Mouse (Mus musculus): ENCODE measurements around the gene Whamm. TPM values are rescaled to one million over a fixed set of nuclear protein-coding genes. Genes with fewer than 3 reads are reported as not detected.

Gene Whamm
- polyA plus RNA-seq, 1 experiment from 2014 or later: 4.4 TPM

GRCm38 (mm10) chr7:81604991-81605390 is 33.9 kb downstream of the Whamm start:
- no peak for ATAC-seq (ENCODE audit: insufficient number of reproducible peaks, insufficient read depth, low FRiP score, low TSS enrichment, low read depth)
- no peak overlapping the region for H3K4me2 ChIP-seq
- no peaks in the 10 kb centered on the region for H3K9me3 ChIP-seq
- H3K4me1 ChIP-seq: no peaks in the 10 kb centered on the region
- H3K27me3 ChIP-seq: no peaks in the 10 kb centered on the region
- WGBS: 81% methylated on average over 5 of the region's 5 CpGs
- no peaks in the 10 kb centered on the region for H3K36me3 ChIP-seq
- no peak overlapping the region for H3K4me3 ChIP-seq
- no peak overlapping the region for H3K27ac ChIP-seq
- no peak overlapping the region for H3K9ac ChIP-seq

DNA sequence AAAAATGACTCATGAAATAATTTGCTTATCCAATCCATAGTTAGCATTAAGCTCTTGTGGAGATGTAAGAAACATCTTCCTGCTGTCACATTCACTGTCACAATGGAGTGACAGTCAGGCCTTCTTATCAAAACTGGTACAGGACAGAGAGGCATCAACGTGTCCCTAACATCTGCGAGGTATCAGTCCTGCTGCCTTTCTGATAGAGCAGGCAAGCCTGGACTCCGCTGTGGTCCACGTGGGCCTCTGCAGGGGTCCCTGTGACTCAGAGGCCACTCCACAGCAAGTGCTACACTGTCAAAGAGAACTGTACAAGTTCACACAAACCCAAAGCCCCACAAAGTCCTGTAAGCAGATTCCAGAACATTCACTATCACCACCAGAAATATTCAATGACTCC is 34.4 kb downstream of the Whamm start:
- Histone ChIP-seq H3K4me2 (no peak overlapping the region), H3K4me3 (no peak overlapping the region), H3K9ac (no peak overlapping the region), H3K36me3 (no peaks in the 10 kb centered on the region), H3K9me3 (no peaks in the 10 kb centered on the region), H3K27me3 (no peaks in the 10 kb centered on the region), H3K27ac (no peak overlapping the region), H3K4me1 (no peaks in the 10 kb centered on the region)
- no peak for ATAC-seq (ENCODE audit: insufficient number of reproducible peaks, insufficient read depth, low FRiP score, low TSS enrichment, low read depth)
- 75% methylated on average over 4 of the region's 4 CpGs for WGBS

DNA sequence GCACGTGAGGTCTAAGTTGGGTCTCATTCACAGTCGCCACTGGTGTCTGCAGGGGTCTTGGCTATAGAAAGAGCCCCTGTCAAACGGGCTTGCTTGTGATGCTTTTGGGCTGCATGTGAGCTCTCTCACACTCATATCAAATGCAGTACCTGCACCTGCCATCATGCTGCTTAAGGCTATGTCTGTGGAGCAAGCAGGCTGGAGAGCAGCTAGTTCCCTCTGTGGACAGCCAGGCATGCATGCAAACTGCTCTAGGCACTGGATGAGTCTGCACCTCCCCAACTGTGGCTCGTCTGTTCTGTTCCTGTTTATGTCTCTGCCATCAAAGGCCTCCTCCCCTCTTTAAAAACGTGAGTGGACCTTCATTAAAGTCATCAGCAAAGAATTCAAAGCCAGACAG is 35.4 kb downstream of the Whamm start:
- H3K9ac ChIP-seq: no peak overlapping the region
- no peak overlapping the region for H3K4me2 ChIP-seq
- 56% methylated on average over 5 of the region's 5 CpGs for WGBS
- no peaks in the 10 kb centered on the region for H3K27me3 ChIP-seq
- ATAC-seq (ENCODE audit: insufficient number of reproducible peaks, insufficient read depth, low FRiP score, low TSS enrichment, low read depth): no peak
- no peaks in the 10 kb centered on the region for H3K4me1 ChIP-seq
- no peaks in the 10 kb centered on the region for H3K36me3 ChIP-seq
- H3K9me3 ChIP-seq: no peaks in the 10 kb centered on the region
- H3K4me3 ChIP-seq: no peak overlapping the region
- H3K27ac ChIP-seq: no peak overlapping the region

GRCm38 (mm10) chr7:81610125-81610524 is 39.1 kb downstream of the Whamm start:
- H3K4me1 ChIP-seq: no peaks in the 10 kb centered on the region
- no peak for ATAC-seq (ENCODE audit: insufficient number of reproducible peaks, insufficient read depth, low FRiP score, low TSS enrichment, low read depth)
- H3K9me3 ChIP-seq: no peaks in the 10 kb centered on the region
- no peaks in the 10 kb centered on the region for H3K27me3 ChIP-seq
- no peaks in the 10 kb centered on the region for H3K36me3 ChIP-seq
- H3K4me2 ChIP-seq: no peak overlapping the region
- 66% methylated on average over 18 of the region's 18 CpGs for WGBS
- H3K4me3 ChIP-seq: no peak overlapping the region
- no peak overlapping the region for H3K27ac ChIP-seq
- H3K9ac ChIP-seq: no peak overlapping the region

GRCm38 (mm10) chr7:81612856-81613635 is 42.0 kb downstream of the Whamm start:
- H3K4me2 ChIP-seq: no peak overlapping the region
- H3K4me3 ChIP-seq: no peak overlapping the region
- no peaks in the 10 kb centered on the region for H3K4me1 ChIP-seq
- ATAC-seq (ENCODE audit: insufficient number of reproducible peaks, insufficient read depth, low FRiP score, low TSS enrichment, low read depth): no peak
- no peaks in the 10 kb centered on the region for H3K27me3 ChIP-seq
- WGBS: 84% methylated on average over 13 of the region's 13 CpGs
- no peaks in the 10 kb centered on the region for H3K9me3 ChIP-seq
- no peak overlapping the region for H3K27ac ChIP-seq
- no peaks in the 10 kb centered on the region for H3K36me3 ChIP-seq
- H3K9ac ChIP-seq: no peak overlapping the region

DNA sequence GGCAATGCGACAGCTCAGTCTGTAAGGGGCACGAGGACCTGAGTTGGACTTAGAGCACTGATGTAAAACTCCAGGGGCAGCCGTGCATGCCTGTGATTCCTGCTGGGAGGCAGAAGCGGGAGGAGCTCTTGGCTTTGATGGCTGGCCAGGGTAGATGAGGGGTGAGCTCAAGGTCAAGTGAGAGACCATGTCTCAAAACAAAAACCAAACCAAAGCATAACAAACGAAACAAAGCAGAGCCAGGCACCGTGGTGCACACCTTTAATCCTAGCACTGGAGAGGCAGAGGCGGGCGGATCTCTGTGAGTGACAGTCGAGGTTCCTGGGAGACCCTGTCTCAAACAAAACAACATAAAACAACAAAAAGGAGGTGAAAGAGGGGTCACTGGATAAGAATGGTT is 44.0 kb downstream of the Whamm start:
- no peaks in the 10 kb centered on the region for H3K27me3 ChIP-seq
- no peaks in the 10 kb centered on the region for H3K4me1 ChIP-seq
- H3K27ac ChIP-seq: no peak overlapping the region
- WGBS: 84% methylated on average over 9 of the region's 9 CpGs
- H3K4me2 ChIP-seq: no peak overlapping the region
- H3K9me3 ChIP-seq: no peaks in the 10 kb centered on the region
- H3K9ac ChIP-seq: no peak overlapping the region
- no peaks in the 10 kb centered on the region for H3K36me3 ChIP-seq
- H3K4me3 ChIP-seq: no peak overlapping the region
- ATAC-seq (ENCODE audit: insufficient number of reproducible peaks, insufficient read depth, low FRiP score, low TSS enrichment, low read depth): no peak

DNA sequence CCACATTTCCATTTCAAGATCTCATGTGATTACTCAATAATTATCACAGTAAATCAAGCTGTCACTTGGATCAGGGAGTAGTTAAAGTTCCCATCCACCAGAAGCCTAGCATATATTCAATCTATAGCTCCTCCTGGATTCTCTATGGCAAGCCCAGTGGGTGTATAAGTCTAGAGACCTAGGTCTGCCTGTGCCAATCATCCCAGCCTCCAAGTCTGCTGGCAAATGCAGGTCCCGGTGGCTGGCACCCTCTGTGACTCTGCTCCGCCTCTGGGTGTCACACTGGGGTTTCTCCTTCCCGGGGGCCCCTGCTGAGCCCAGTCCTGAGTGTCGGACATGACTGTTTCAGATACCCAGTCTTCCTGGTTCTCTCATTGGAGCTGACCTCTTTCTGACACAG is 51.7 kb downstream of the Whamm start:
- H3K9ac ChIP-seq: no peak overlapping the region
- no peak for ATAC-seq (ENCODE audit: insufficient number of reproducible peaks, insufficient read depth, low FRiP score, low TSS enrichment, low read depth)
- peaks cover 5% of the 10 kb centered on the region; the same call in 1 of the 2 replicates for H3K9me3 ChIP-seq
- H3K4me1 ChIP-seq: no peaks in the 10 kb centered on the region
- H3K27ac ChIP-seq: no peak overlapping the region
- no peaks in the 10 kb centered on the region for H3K27me3 ChIP-seq
- WGBS: 80% methylated on average over 4 of the region's 4 CpGs
- no peak overlapping the region for H3K4me3 ChIP-seq
- no peaks in the 10 kb centered on the region for H3K36me3 ChIP-seq
- no peak overlapping the region for H3K4me2 ChIP-seq

DNA sequence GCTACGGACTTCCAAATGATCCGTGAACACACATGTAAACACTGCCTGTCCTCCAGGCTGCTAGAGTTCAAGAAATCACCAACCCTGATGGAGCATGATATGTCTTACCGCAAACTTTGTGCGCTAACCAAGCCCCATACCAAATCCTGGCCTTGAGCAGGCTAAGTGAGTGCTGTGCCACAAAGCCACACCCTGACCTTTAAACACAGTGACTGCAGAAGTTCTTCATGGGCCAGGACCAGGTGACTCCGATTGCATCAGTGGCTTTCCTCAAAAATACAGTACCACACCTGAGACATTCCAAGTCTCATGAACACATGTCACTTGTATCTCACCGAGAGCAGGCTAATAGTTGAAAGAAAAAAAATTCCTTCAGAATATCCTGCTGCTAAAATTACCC is 52.7 kb downstream of the Whamm start:
- Histone ChIP-seq H3K4me2 (no peak overlapping the region), H3K27ac (no peak overlapping the region), H3K4me1 (no peaks in the 10 kb centered on the region), H3K4me3 (no peak overlapping the region), H3K9ac (no peak overlapping the region), H3K9me3 (peaks cover 5% of the 10 kb centered on the region; the same call in 1 of the 2 replicates), H3K36me3 (no peaks in the 10 kb centered on the region), H3K27me3 (no peaks in the 10 kb centered on the region)
- ATAC-seq (ENCODE audit: insufficient number of reproducible peaks, insufficient read depth, low FRiP score, low TSS enrichment, low read depth): no peak
- 79% methylated on average over 6 of the region's 6 CpGs for whole genome bisulfite sequencing

DNA sequence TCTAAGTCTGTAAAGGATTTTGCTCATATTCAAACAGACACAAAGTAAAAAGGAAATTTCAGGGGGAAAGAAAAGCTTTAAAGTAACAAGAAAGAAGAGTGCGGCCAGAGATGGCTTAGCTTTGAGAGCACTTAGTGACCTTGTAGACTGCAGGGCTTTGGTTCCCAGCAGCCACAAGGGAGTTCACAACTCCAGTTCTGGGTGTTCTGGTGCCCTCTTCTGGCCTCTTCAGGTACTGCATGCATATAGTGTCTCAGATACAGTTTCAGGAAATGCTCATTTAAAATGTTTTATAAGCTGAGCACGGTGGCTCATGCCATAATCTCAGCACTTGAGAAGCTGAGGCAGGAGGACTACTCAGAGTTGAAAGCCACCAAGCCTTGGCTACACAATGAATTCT is 55.4 kb downstream of the Whamm start:
- H3K4me3 ChIP-seq: no peak overlapping the region
- ATAC-seq (ENCODE audit: insufficient number of reproducible peaks, insufficient read depth, low FRiP score, low TSS enrichment, low read depth): no peak
- 73% methylated on average over 2 of the region's 2 CpGs for WGBS
- no peaks in the 10 kb centered on the region for H3K27me3 ChIP-seq
- H3K4me2 ChIP-seq: no peak overlapping the region
- H3K27ac ChIP-seq: no peak overlapping the region
- H3K36me3 ChIP-seq: no peaks in the 10 kb centered on the region
- H3K9ac ChIP-seq: no peak overlapping the region
- peaks cover 5% of the 10 kb centered on the region; the same call in 1 of the 2 replicates for H3K9me3 ChIP-seq
- H3K4me1 ChIP-seq: no peaks in the 10 kb centered on the region

- 86% methylated on average over 8 of the region's 8 CpGs for WGBS
- H3K4me2 ChIP-seq: no peak overlapping the region
- ATAC-seq (ENCODE audit: insufficient number of reproducible peaks, insufficient read depth, low FRiP score, low TSS enrichment, low read depth): no peak
- no peak overlapping the region for H3K27ac ChIP-seq
- no peaks in the 10 kb centered on the region for H3K27me3 ChIP-seq
- no peak overlapping the region for H3K4me3 ChIP-seq
- no peak overlapping the region for H3K9ac ChIP-seq
- no peaks in the 10 kb centered on the region for H3K4me1 ChIP-seq
- 0 out of 2 replicates have a peak, but pooled peaks cover 2% of the 10 kb centered on the region for H3K36me3 ChIP-seq
- H3K9me3 ChIP-seq: peaks cover 4% of the 10 kb centered on the region; the same call in 1 of the 2 replicates
These were observed 60.2 kb downstream of the Whamm start for GRCm38 (mm10) chr7:81631261-81631660.

DNA sequence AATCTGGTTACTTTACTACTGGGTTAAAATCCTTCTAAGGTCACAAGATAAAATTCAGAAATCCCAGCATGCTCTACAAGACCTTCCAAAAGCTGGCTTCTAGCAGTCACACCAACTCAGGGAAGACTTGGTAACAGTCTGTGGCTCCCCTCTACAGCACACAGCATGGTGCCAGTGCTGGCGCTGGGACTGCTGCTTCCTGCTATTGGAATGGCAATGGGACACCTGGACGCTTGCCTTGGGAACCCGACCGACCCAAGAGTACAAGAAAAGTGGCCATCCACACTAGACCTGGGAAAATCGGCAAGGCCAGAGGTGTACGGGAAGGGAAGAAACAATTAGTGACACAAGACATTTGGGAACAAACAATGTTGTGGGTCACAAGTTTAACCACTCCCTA is 61.5 kb downstream of the Whamm start:
- Histone ChIP-seq H3K4me1 (no peaks in the 10 kb centered on the region), H3K9ac (no peak overlapping the region), H3K4me2 (no peak overlapping the region), H3K27ac (no peak overlapping the region), H3K36me3 (0 out of 2 replicates have a peak, but pooled peaks cover 2% of the 10 kb centered on the region), H3K27me3 (no peaks in the 10 kb centered on the region), H3K9me3 (no peaks in the 10 kb centered on the region), H3K4me3 (no peak overlapping the region)
- WGBS: 72% methylated on average over 6 of the region's 6 CpGs
- ATAC-seq (ENCODE audit: insufficient number of reproducible peaks, insufficient read depth, low FRiP score, low TSS enrichment, low read depth): no peak

- H3K4me3 ChIP-seq: no peak overlapping the region
- H3K9ac ChIP-seq: no peak overlapping the region
- no peaks in the 10 kb centered on the region for H3K9me3 ChIP-seq
- no peak for ATAC-seq (ENCODE audit: insufficient number of reproducible peaks, insufficient read depth, low FRiP score, low TSS enrichment, low read depth)
- no peaks in the 10 kb centered on the region for H3K36me3 ChIP-seq
- H3K4me1 ChIP-seq: peaks cover 4% of the 10 kb centered on the region; the same call in 1 of the 2 replicates
- 77% methylated on average over 6 of the region's 6 CpGs for WGBS
- H3K27me3 ChIP-seq: no peaks in the 10 kb centered on the region
- no peak overlapping the region for H3K27ac ChIP-seq
- no peak overlapping the region for H3K4me2 ChIP-seq
These were observed 70.0 kb downstream of the Whamm start for GRCm38 (mm10) chr7:81641101-81641500.

All from embryonic facial prominence, embryonic 13.5 days (tissue).